Mouse (Mus musculus): ENCODE measurements around the gene Serpinh1.

GRCm38 (mm10) chr7:99304949-99305372 lies 48.1 kb downstream of the Serpinh1 start:
- peak; percentile 78; the same call in 1 of the 2 replicates for TF ChIP-seq EP300 (IDR thresholded peaks at IDR 0.05)
- no peak for TF ChIP-seq CTCF (IDR thresholded peaks at IDR 0.05)
